Mouse (Mus musculus) hindbrain, embryonic 16.5 days (tissue): ENCODE measurements at regions not wholly inside any gene's neighbourhood (a gene's known extent, or its start where the extent isn't known, plus 50 kb on each side); places are given as distances from the start of the nearest gene placed in this dataset.
"Not testable (repeated sequence)": the region's sequence is repeated elsewhere in the genome, so short reads cannot be mapped to it uniquely, and the experiment has no call there.

Source experiments
- ATAC-seq: fragments of 200-750 bp; cut with Nextera tagmentation; 2 replicates; pipeline ENCODE4 v1.8.0; 2017; ENCODE audit warnings: moderate TSS enrichment, moderate library complexity
- H3K27ac ChIP-seq: fragments of 300-500 bp; sonication (generic); 2 replicates; pipeline ENCODE4 v1.5.1; 2014; ENCODE audit warnings: low read depth, mild to moderate bottlenecking, control low read depth, low read length, moderate library complexity
- H3K27me3 ChIP-seq: fragments of 300-500 bp; sonication (generic); replicated peaks from 2 replicates; pipeline ENCODE4 v1.6.1; 2014; ENCODE audit warnings: low read length; ENCODE audit not compliant: control insufficient read depth, insufficient read depth
- H3K36me3 ChIP-seq: fragments of 300-500 bp; sonication (generic); 2 replicates; pipeline ENCODE4 v1.6.1; 2014; ENCODE audit warnings: mild to moderate bottlenecking, low read length, moderate library complexity, mixed read lengths; ENCODE audit not compliant: control insufficient read depth, insufficient read depth
- H3K4me1 ChIP-seq: fragments of 300-500 bp; sonication (generic); 2 replicates; pipeline ENCODE4 v1.6.1; 2014; ENCODE audit warnings: low read depth, low read length; ENCODE audit not compliant: control insufficient read depth, insufficient read depth
- H3K4me2 ChIP-seq: fragments of 300-500 bp; sonication (generic); 2 replicates; pipeline ENCODE4 v1.6.1; 2014; ENCODE audit warnings: mild to moderate bottlenecking, low read length, control low read depth, moderate library complexity
- H3K4me3 ChIP-seq: fragments of 300-500 bp; sonication (generic); 2 replicates; pipeline ENCODE4 v1.5.1; 2014; ENCODE audit warnings: mild to moderate bottlenecking, low read length, control low read depth, moderate library complexity
- H3K9ac ChIP-seq: fragments of 300-500 bp; sonication (generic); 2 replicates; pipeline ENCODE4 v1.6.1; 2014; ENCODE audit warnings: low read depth, mild to moderate bottlenecking, control low read depth, low read length, moderate library complexity
- H3K9me3 ChIP-seq: fragments of 300-500 bp; sonication (generic); 2 replicates; pipeline ENCODE4 v1.6.1; 2014; ENCODE audit warnings: mild to moderate bottlenecking, low read length, moderate library complexity; ENCODE audit not compliant: control insufficient read depth
- WGBS: fragments of 180-500 bp; shearing (Covaris S2); extraction: QIAGEN DNeasy Blood & Tissue Kit; methylation state at CpG from one replicate; pipeline ENCODE4 v1.1.7; 2014; 5-methylcytosine and 5-hydroxymethylcytosine counted together

GRCm38 (mm10) chr6:37781894-37782293 is 88.7 kb upstream of the Trim24 start:
- Histone ChIP-seq H3K27me3 (no peaks in the 10 kb centered on the region), H3K9ac (no peak overlapping the region), H3K36me3 (no peaks in the 10 kb centered on the region), H3K4me1 (no peaks in the 10 kb centered on the region), H3K4me3 (no peak overlapping the region), H3K9me3 (no peaks in the 10 kb centered on the region), H3K4me2 (no peak overlapping the region), H3K27ac (no peak overlapping the region)
- no peak for ATAC-seq

DNA sequence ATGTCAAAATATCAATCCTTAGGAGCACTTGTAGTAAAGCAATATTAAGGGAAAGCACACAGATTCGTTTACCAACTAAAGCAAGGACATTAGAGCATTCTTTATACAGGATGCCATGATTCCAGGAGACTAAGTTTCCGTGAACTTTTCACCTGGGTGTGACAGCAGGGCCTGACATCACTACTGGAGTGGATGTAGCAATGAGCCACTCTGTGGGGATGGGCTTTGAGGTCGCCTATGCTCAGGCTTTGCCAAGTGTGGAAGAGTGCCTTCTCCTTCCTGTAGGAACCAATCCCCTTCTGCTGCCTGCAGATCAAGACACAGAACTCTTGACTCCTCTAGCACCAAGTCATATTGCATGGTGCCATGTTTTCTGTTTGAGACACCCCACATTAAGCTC is 85.3 kb upstream of the Trim24 start:
- not testable (repeated sequence) for ATAC-seq
- 87% methylated on average over 3 of the region's 3 CpGs for WGBS

GRCm38 (mm10) chr6:37785741-37786140 is 84.9 kb upstream of the Trim24 start:
- Histone ChIP-seq H3K36me3 (no peaks in the 10 kb centered on the region), H3K4me3 (no peak overlapping the region)
- no peak for ATAC-seq

More for the DNA sequence above, 85.3 kb upstream of the Trim24 start:
- H3K36me3 ChIP-seq, H3K4me2 ChIP-seq, H3K27me3 ChIP-seq, H3K9ac ChIP-seq, H3K4me1 ChIP-seq, H3K4me3 ChIP-seq, H3K27ac ChIP-seq, H3K9me3 ChIP-seq: not testable (repeated sequence)

DNA sequence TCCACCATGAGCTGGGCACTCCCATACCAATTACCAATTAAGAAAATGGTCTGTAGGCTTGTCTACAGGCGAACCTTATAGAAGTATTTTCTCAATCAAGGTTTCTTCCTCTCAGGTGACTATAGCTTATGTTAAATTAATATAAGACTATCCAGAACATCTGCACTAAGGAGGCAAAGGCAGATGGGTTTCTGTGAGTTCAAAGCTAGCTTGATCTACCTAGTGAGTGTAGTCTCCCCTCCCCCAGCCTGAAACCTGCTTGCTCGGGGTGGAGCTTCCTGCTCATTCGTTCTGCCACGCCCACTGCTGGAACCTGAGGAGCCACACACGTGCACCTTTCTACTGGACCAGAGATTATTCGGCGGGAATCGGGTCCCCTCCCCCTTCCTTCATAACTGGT is 82.8 kb upstream of the Trim24 start:
- H3K9ac ChIP-seq, H3K4me2 ChIP-seq, H3K9me3 ChIP-seq, ATAC-seq, H3K36me3 ChIP-seq, H3K4me1 ChIP-seq, H3K27ac ChIP-seq, H3K27me3 ChIP-seq, H3K4me3 ChIP-seq: not testable (repeated sequence)
- 85% methylated on average over 3 of the region's 8 CpGs for WGBS

More at GRCm38 (mm10) chr6:37785741-37786140, 84.9 kb upstream of the Trim24 start:
- no peak overlapping the region for H3K4me2 ChIP-seq
- 94% methylated on average over 7 of the region's 7 CpGs for WGBS
- H3K9ac ChIP-seq: no peak overlapping the region
- no peaks in the 10 kb centered on the region for H3K27me3 ChIP-seq
- no peaks in the 10 kb centered on the region for H3K9me3 ChIP-seq
- H3K27ac ChIP-seq: no peak overlapping the region
- H3K4me1 ChIP-seq: no peaks in the 10 kb centered on the region

DNA sequence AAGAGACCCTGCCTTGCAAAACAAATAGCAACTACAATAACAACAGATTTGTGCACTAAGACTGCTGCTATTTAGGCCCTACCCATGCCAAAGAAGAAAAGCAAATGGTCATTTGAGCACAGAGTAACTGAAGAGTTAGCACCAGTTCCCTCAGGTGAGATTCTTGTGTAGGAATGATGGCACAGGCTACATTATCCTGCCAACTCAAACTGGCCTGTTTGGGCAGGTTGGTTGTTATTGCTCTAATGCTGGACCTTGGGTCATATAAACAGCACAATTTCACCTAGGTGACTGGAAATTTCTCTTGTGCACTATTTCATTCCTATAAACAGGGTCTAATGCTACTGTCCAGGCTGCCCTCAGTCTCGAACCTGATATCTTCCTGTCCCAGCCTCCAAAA is 79.7 kb upstream of the Trim24 start:
- no peaks in the 10 kb centered on the region for H3K27me3 ChIP-seq
- no peak overlapping the region for H3K4me3 ChIP-seq
- 95% methylated on average over 1 of the region's 1 CpGs for WGBS
- ATAC-seq: no peak
- no peaks in the 10 kb centered on the region for H3K36me3 ChIP-seq
- H3K4me2 ChIP-seq: no peak overlapping the region
- H3K9me3 ChIP-seq: no peaks in the 10 kb centered on the region
- H3K9ac ChIP-seq: no peak overlapping the region
- no peaks in the 10 kb centered on the region for H3K4me1 ChIP-seq
- H3K27ac ChIP-seq: no peak overlapping the region

GRCm38 (mm10) chr6:37794211-37794610 is 76.4 kb upstream of the Trim24 start:
- Histone ChIP-seq H3K9ac (no peak overlapping the region), H3K36me3 (no peaks in the 10 kb centered on the region), H3K9me3 (no peaks in the 10 kb centered on the region; the same call in 1 of the 2 replicates), H3K4me3 (no peak overlapping the region), H3K27me3 (no peaks in the 10 kb centered on the region), H3K4me1 (no peaks in the 10 kb centered on the region), H3K27ac (no peak overlapping the region), H3K4me2 (no peak overlapping the region)
- 88% methylated on average over 4 of the region's 4 CpGs for WGBS
- no peak for ATAC-seq

DNA sequence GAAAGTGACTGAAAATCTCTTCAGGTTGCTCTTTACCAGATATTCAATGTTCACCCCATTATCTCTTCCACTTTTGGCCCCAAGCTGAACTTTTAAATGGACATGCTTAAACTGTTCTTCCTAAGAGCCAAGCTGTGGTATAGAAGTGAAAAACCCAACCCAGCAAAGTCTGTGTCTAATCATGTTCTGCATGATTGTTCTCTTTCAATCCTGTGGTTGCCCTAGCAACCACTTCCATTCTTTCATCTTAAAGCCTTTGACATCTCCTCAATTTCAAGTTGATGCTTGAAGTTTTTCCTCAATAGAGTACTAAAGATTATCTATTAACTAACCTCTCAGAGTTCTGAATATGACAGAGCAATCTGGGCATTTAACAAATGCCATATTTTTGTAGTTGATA is 75.6 kb upstream of the Trim24 start:
- no peaks in the 10 kb centered on the region for H3K4me1 ChIP-seq
- no peak for ATAC-seq
- H3K27ac ChIP-seq: no peak overlapping the region
- no peaks in the 10 kb centered on the region; the same call in 1 of the 2 replicates for H3K9me3 ChIP-seq
- no peaks in the 10 kb centered on the region for H3K36me3 ChIP-seq
- H3K4me2 ChIP-seq: no peak overlapping the region
- H3K4me3 ChIP-seq: no peak overlapping the region
- H3K9ac ChIP-seq: no peak overlapping the region
- H3K27me3 ChIP-seq: no peaks in the 10 kb centered on the region

DNA sequence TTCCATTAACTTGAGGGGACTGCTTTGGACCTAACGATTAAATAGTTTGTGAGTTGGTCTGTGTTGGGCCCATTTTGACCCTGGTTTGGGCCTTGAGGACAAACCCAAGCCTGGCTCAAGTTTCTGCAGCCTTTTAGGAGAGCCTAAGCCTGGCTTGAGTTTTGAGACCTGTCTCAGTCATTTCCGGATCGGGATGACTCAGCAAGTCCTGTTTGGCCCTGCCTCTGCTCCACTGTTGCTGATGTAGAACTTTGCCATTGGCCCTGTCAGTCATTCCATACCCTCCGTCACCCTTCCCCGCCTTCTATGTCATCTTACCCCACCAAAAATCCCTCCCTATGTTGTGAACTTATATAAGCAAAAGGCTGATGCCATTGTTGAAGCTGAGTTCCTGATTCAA is 67.4 kb upstream of the Trim24 start:
- Histone ChIP-seq H3K9me3 (no peaks in the 10 kb centered on the region; the same call in 1 of the 2 replicates), H3K27ac (no peak overlapping the region), H3K4me3 (no peak overlapping the region), H3K36me3 (no peaks in the 10 kb centered on the region), H3K4me1 (no peaks in the 10 kb centered on the region), H3K27me3 (no peaks in the 10 kb centered on the region), H3K4me2 (no peak overlapping the region), H3K9ac (no peak overlapping the region)
- no peak for ATAC-seq
- WGBS: 94% methylated on average over 5 of the region's 5 CpGs

GRCm38 (mm10) chr6:37805896-37806295 is 64.7 kb upstream of the Trim24 start:
- not testable (repeated sequence) for H3K27me3 ChIP-seq, H3K4me2 ChIP-seq, H3K9ac ChIP-seq, H3K36me3 ChIP-seq, H3K4me3 ChIP-seq, H3K9me3 ChIP-seq, H3K4me1 ChIP-seq, ATAC-seq, H3K27ac ChIP-seq
- WGBS: over 99% methylated on average over 24 of the region's 24 CpGs

DNA sequence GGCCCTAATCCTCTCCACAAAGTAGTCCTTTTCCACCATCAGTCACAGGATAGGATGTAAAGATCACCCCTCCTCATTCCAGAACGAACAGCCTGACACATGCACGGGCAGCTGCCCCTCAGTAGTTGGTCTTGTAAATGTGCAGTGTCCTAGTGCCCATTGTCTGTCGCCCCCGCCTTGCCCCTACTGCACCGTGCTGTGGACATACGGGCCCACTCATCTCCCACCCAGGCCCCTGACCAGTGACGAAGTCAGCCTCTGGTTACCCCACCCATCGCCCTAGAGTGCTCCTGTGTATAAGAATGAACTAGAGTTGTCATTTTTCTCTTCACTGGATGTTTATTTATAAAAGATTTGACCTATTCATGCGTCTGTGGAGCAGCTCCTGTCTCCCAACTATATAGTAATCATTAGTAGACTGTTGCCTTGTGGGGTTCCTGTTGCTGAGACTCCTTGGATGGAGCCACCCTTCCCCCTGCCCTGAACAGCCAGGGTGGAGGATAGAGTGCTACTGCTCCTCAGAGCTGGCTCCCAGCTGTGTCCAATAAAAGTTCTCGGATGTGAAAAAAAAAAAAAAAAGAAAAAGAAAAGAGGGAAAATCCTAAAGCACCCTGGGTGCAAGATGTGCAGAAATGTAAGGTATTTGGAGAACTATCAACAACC is 64.0 kb upstream of the Trim24 start:
- not testable (repeated sequence) for H3K27ac ChIP-seq, H3K9me3 ChIP-seq, H3K4me1 ChIP-seq, H3K9ac ChIP-seq, H3K27me3 ChIP-seq, H3K4me2 ChIP-seq, H3K36me3 ChIP-seq, H3K4me3 ChIP-seq
- 82% methylated on average over 1 of the region's 10 CpGs for WGBS
- peak; percentile 74 for ATAC-seq
